Mouse (Mus musculus): ENCODE measurements around the gene Gm45837. TPM values are rescaled to one million over a fixed set of nuclear protein-coding genes. Genes with fewer than 3 reads are reported as not detected.

Gene Gm45837
- 0.61 TPM in 1 of 2 replicates, not detected in the other for polyA plus RNA-seq (2015; fragmentation: Nextera tagmentation; extraction: Ambion mirVana)

DNA sequence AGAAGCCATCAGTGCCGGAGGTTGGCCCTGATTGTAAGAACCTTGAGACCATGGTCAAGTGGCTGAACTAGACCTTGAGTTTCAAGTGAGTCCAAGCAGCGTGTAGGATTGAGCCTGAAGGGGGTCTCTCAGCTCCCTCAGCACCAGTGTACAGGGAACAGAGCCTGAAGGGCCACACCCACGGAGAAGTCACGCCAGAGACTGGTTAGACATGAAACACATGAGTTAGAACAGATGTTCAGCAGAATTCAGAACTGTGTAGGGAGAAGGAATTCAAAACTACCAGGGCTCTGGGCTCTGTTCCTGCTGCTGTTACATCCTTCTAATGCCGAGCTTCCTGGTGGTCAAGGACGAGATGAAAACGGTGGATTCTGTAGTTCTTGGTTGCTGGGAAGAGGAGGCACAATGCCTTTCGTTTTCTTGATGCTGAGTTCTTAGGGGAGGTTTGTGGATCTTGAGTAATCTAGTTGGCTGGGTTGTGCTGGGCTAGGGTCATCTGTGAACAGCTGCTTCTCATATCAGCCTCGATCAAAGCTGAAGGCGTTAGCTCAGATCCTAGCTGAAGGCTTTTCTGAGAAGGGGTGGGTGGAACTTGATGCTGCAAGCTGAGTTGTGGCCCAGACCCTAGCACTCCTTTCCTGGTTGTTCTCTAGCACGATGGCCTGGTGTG lies at the start of gene Gm45837:
Gm45837 (plus strand) TSS at position 620 of the 670 bp plus-strand sequence.
- no peak within 1 kb of the TSS for H3K9ac ChIP-seq (ENCODE audit: low read depth, low read length)
- ATAC-seq: no peak
- H3K4me1 ChIP-seq (ENCODE audit: control insufficient read depth, insufficient read depth, low read depth, low read length): peaks cover 8% of the 10 kb centered on the region
- H3K27me3 ChIP-seq (replicated peaks; ENCODE audit: control insufficient read depth, insufficient read depth, low read length): no peaks in the 10 kb centered on the region
- WGBS: 86% methylated on average over 11 of the region's 11 CpGs
- H3K4me2 ChIP-seq (ENCODE audit: low read length): no peak within 1 kb of the TSS
- H3K27ac ChIP-seq (ENCODE audit: low read depth, low read length): no peak within 1 kb of the TSS
- no peaks in the 10 kb centered on the region for H3K9me3 ChIP-seq (ENCODE audit: control insufficient read depth, low read length)
- no peaks in the 10 kb centered on the region for H3K36me3 ChIP-seq (ENCODE audit: control insufficient read depth, insufficient read depth, low read length)
- no peak within 1 kb of the TSS for H3K4me3 ChIP-seq (ENCODE audit: low read length)

- Histone ChIP-seq H3K4me1 (ENCODE audit: control insufficient read depth, insufficient read depth, low read depth, low read length) (no peaks in the 10 kb centered on the region), H3K9me3 (ENCODE audit: control insufficient read depth, low read length) (no peaks in the 10 kb centered on the region), H3K4me3 (ENCODE audit: low read length) (no peak overlapping the region), H3K4me2 (ENCODE audit: low read length) (no peak overlapping the region), H3K9ac (ENCODE audit: low read depth, low read length) (no peak overlapping the region), H3K36me3 (ENCODE audit: control insufficient read depth, insufficient read depth, low read length) (no peaks in the 10 kb centered on the region), H3K27ac (ENCODE audit: low read depth, low read length) (no peak overlapping the region), H3K27me3 (replicated peaks; ENCODE audit: control insufficient read depth, insufficient read depth, low read length) (no peaks in the 10 kb centered on the region)
- no peak for ATAC-seq
- 87% methylated on average over 4 of the region's 4 CpGs for WGBS
These were observed 49.7 kb upstream of the Gm45837 start for GRCm38 (mm10) chr7:101361021-101361420.

GRCm38 (mm10) chr7:101361767-101362166 lies 48.9 kb upstream of the Gm45837 start:
- Histone ChIP-seq H3K27me3 (replicated peaks; ENCODE audit: control insufficient read depth, insufficient read depth, low read length) (no peaks in the 10 kb centered on the region), H3K9me3 (ENCODE audit: control insufficient read depth, low read length) (no peaks in the 10 kb centered on the region), H3K36me3 (ENCODE audit: control insufficient read depth, insufficient read depth, low read length) (no peaks in the 10 kb centered on the region), H3K4me2 (ENCODE audit: low read length) (no peak overlapping the region), H3K27ac (ENCODE audit: low read depth, low read length) (no peak overlapping the region), H3K4me3 (ENCODE audit: low read length) (no peak overlapping the region), H3K4me1 (ENCODE audit: control insufficient read depth, insufficient read depth, low read depth, low read length) (no peaks in the 10 kb centered on the region), H3K9ac (ENCODE audit: low read depth, low read length) (no peak overlapping the region)
- ATAC-seq: no peak
- 69% methylated on average over 4 of the region's 4 CpGs for WGBS

DNA sequence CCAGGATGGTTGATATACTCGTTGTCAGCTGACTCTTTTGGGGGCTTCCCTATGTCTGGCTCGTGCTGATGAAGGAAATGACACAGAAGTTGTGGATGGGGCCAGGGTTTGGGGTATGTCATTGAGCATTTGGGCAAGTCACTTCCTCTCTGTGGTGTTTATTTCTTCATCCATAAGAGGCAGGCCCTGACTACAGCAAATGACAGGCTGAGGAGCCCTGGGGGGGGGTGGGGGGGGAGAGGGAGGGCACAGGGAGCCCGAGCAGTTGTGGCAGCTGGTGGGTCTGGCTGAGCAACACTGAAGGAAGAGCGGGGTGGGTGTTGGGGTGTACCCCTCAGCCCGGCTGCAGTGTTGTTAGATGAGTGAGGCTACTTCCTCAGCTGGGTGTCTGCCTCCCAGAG lies 47.9 kb upstream of the Gm45837 start:
- Histone ChIP-seq H3K4me1 (ENCODE audit: control insufficient read depth, insufficient read depth, low read depth, low read length) (no peaks in the 10 kb centered on the region), H3K9me3 (ENCODE audit: control insufficient read depth, low read length) (no peaks in the 10 kb centered on the region), H3K27ac (ENCODE audit: low read depth, low read length) (no peak overlapping the region), H3K9ac (ENCODE audit: low read depth, low read length) (no peak overlapping the region), H3K27me3 (replicated peaks; ENCODE audit: control insufficient read depth, insufficient read depth, low read length) (no peaks in the 10 kb centered on the region), H3K36me3 (ENCODE audit: control insufficient read depth, insufficient read depth, low read length) (no peaks in the 10 kb centered on the region), H3K4me3 (ENCODE audit: low read length) (no peak overlapping the region), H3K4me2 (ENCODE audit: low read length) (no peak overlapping the region)
- no peak for ATAC-seq
- WGBS: 71% methylated on average over 5 of the region's 5 CpGs

DNA sequence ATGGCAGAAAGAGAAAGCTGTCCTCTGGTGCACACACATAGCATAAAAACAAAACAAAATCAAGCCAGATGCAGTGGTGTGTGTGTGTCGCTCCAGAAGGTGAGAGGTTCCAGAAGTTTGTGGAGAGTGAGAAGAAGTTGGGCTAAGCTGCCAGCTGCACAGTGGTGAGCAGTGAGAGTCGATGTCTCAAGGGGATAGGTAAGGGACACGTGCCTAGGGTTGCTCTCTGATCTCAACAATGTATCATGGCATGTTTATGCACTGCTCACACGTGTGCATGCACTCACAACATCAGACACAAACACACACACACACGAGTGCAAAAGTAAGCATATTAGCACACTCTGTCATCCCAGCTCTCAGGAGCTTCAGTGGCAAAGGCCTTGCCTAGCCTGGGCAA lies 46.8 kb upstream of the Gm45837 start:
- Histone ChIP-seq H3K36me3 (ENCODE audit: control insufficient read depth, insufficient read depth, low read length) (no peaks in the 10 kb centered on the region), H3K9me3 (ENCODE audit: control insufficient read depth, low read length) (no peaks in the 10 kb centered on the region), H3K9ac (ENCODE audit: low read depth, low read length) (no peak overlapping the region), H3K4me3 (ENCODE audit: low read length) (no peak overlapping the region), H3K27ac (ENCODE audit: low read depth, low read length) (no peak overlapping the region), H3K4me1 (ENCODE audit: control insufficient read depth, insufficient read depth, low read depth, low read length) (no peaks in the 10 kb centered on the region), H3K27me3 (replicated peaks; ENCODE audit: control insufficient read depth, insufficient read depth, low read length) (no peaks in the 10 kb centered on the region), H3K4me2 (ENCODE audit: low read length) (no peak overlapping the region)
- WGBS: 80% methylated on average over 5 of the region's 5 CpGs
- ATAC-seq: no peak

DNA sequence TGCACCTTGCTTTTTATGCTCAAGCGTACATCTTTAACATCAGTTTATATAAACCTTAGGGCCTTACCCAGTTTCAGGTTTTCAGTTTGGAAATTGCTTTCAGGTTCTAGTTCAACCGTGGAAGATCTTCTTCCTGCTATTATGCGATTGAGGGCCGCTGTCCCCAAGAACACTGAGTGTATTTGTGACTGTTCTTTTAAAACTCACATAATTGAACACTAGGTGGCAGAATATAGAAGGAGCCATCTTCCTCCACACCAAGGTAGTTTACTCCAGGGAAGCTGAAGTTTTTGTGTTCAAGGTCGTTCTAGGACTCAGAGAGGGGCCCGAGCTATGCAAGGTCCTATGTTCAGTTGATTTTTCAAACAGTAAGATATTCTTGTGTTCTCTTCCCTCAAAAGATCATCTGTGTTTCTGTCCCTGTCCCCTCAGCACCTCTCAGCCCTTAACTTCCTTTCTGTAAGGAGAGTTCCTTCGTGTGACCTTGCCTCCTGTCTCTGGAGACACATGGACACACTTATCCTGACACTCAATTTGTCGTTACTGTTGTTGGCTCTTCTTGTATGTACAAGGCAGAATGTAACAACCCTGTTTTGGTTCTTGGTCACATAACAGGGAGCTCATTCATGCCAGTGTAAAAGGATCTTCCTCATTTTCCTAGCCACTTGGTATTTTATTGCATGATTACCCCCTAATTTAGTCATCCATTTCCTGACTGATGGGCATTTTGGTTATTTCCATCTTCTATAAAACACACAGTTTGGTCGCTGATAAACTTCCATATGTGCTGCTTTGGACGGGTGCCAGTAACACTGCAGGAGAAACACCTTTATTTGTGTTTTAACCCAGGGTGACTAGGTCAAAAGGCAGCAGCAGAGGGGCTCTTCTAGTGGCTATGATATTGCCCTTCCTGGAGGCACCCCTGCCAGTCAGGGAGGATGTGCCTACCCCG lies 42.5 kb upstream of the Gm45837 start:
- H3K9me3 ChIP-seq (ENCODE audit: control insufficient read depth, low read length): no peaks in the 10 kb centered on the region
- WGBS: 67% methylated on average over 11 of the region's 11 CpGs
- no peak overlapping the region for H3K27ac ChIP-seq (ENCODE audit: low read depth, low read length)
- H3K36me3 ChIP-seq (ENCODE audit: control insufficient read depth, insufficient read depth, low read length): no peaks in the 10 kb centered on the region
- no peak overlapping the region for H3K4me2 ChIP-seq (ENCODE audit: low read length)
- ATAC-seq: no peak
- no peak overlapping the region for H3K9ac ChIP-seq (ENCODE audit: low read depth, low read length)
- H3K27me3 ChIP-seq (replicated peaks; ENCODE audit: control insufficient read depth, insufficient read depth, low read length): no peaks in the 10 kb centered on the region
- no peaks in the 10 kb centered on the region for H3K4me1 ChIP-seq (ENCODE audit: control insufficient read depth, insufficient read depth, low read depth, low read length)
- H3K4me3 ChIP-seq (ENCODE audit: low read length): no peak overlapping the region

GRCm38 (mm10) chr7:101369666-101370065 lies 41.0 kb upstream of the Gm45837 start:
- H3K9ac ChIP-seq (ENCODE audit: low read depth, low read length): no peak overlapping the region
- 76% methylated on average over 7 of the region's 7 CpGs for WGBS
- no peaks in the 10 kb centered on the region for H3K4me1 ChIP-seq (ENCODE audit: control insufficient read depth, insufficient read depth, low read depth, low read length)
- no peak overlapping the region for H3K27ac ChIP-seq (ENCODE audit: low read depth, low read length)
- H3K27me3 ChIP-seq (replicated peaks; ENCODE audit: control insufficient read depth, insufficient read depth, low read length): no peaks in the 10 kb centered on the region
- no peak overlapping the region for H3K4me2 ChIP-seq (ENCODE audit: low read length)
- H3K9me3 ChIP-seq (ENCODE audit: control insufficient read depth, low read length): no peaks in the 10 kb centered on the region
- H3K36me3 ChIP-seq (ENCODE audit: control insufficient read depth, insufficient read depth, low read length): no peaks in the 10 kb centered on the region
- no peak for ATAC-seq
- no peak overlapping the region for H3K4me3 ChIP-seq (ENCODE audit: low read length)

GRCm38 (mm10) chr7:101373082-101373481 lies 37.6 kb upstream of the Gm45837 start:
- peaks cover 5% of the 10 kb centered on the region for H3K4me1 ChIP-seq (ENCODE audit: control insufficient read depth, insufficient read depth, low read depth, low read length)
- H3K4me2 ChIP-seq (ENCODE audit: low read length): no peak overlapping the region
- H3K9ac ChIP-seq (ENCODE audit: low read depth, low read length): no peak overlapping the region
- WGBS: 85% methylated on average over 19 of the region's 26 CpGs
- H3K9me3 ChIP-seq (ENCODE audit: control insufficient read depth, low read length): no peaks in the 10 kb centered on the region
- ATAC-seq: 0 out of 2 replicates have a peak, but pooled peaks have one; percentile 38
- no peak overlapping the region for H3K4me3 ChIP-seq (ENCODE audit: low read length)
- no peaks in the 10 kb centered on the region for H3K27me3 ChIP-seq (replicated peaks; ENCODE audit: control insufficient read depth, insufficient read depth, low read length)
- no peaks in the 10 kb centered on the region for H3K36me3 ChIP-seq (ENCODE audit: control insufficient read depth, insufficient read depth, low read length)
- H3K27ac ChIP-seq (ENCODE audit: low read depth, low read length): no peak overlapping the region

DNA sequence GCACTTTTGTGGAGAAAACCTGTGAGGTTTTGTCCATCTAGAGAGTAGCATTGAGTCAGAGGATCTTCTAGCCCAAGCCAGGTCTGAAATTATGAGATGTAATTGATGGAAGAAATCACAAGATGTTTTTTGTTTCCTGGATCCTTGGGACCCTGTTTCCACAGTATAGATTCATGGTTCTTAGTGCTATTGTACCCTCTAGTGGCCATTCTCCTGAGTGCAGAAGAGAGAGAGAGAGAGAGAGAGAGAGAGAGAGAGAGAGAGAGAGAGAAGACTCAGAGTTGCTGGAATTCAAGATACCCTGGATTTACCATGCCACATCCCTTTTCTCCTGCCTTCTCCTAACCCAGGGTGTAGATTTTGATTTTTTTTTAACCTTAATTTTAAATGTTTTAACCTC lies 36.5 kb upstream of the Gm45837 start:
- no peak overlapping the region for H3K9ac ChIP-seq (ENCODE audit: low read depth, low read length)

More for the DNA sequence above, 36.5 kb upstream of the Gm45837 start:
- Histone ChIP-seq H3K4me1 (ENCODE audit: control insufficient read depth, insufficient read depth, low read depth, low read length) (peaks cover 5% of the 10 kb centered on the region), H3K27me3 (replicated peaks; ENCODE audit: control insufficient read depth, insufficient read depth, low read length) (no peaks in the 10 kb centered on the region), H3K4me2 (ENCODE audit: low read length) (no peak overlapping the region), H3K9me3 (ENCODE audit: control insufficient read depth, low read length) (no peaks in the 10 kb centered on the region), H3K36me3 (ENCODE audit: control insufficient read depth, insufficient read depth, low read length) (no peaks in the 10 kb centered on the region), H3K4me3 (ENCODE audit: low read length) (no peak overlapping the region), H3K27ac (ENCODE audit: low read depth, low read length) (no peak overlapping the region)
- ATAC-seq: peak; percentile 74

Measured in hindbrain, embryonic 16.5 days (tissue).